Mouse (Mus musculus): ENCODE measurements at regions not wholly inside any gene's neighbourhood (a gene's known extent, or its start where the extent isn't known, plus 50 kb on each side); places are given as distances from the start of the nearest gene placed in this dataset.

GRCm38 (mm10) chr17:43209727-43210126, 60.4 kb upstream of the Adgrf1 start:
- no peak overlapping the region for H3K27ac ChIP-seq

DNA sequence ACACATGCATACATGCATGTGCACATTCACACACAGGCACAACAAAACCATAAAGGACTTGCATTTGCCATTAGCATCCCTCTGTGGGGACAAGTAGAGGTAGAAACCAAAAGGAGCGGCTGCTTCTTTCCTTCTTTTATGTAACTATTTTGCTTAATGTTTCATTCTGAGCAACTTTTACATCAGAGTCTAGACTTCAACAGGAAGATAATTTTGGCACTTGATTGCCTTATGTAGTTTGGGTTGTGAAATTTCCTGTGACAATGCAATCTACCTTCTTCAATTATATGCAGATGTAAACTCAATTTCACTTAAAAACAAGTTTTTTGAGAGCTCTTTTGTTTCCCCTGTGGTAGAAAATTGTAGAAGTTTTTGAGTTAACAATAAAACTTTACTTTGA, 56.1 kb upstream of the Adgrf1 start:
- Histone ChIP-seq H3K27ac (no peak overlapping the region), H3K4me1 (replicated peaks; ENCODE audit: control insufficient read depth in 2 of 2, insufficient read depth in 2 of 2, low read length in 1 of 2) (no peaks in the 10 kb centered on the region), H3K4me3 (ENCODE audit: insufficient read depth in 1 of 2, low read depth in 2 of 2, low read length in 2 of 2) (no peak overlapping the region), H3K9ac (replicated peaks) (no peak overlapping the region), H3K36me3 (replicated peaks; ENCODE audit: control insufficient read depth, insufficient read depth, low read depth) (no peaks in the 10 kb centered on the region), H3K27me3 (ENCODE audit: control insufficient read depth, insufficient read depth, low read length) (no peaks in the 10 kb centered on the region), H3K4me2 (ENCODE audit: low read depth) (no peak overlapping the region), H3K9me3 (ENCODE audit: control insufficient read depth, low read length) (no peaks in the 10 kb centered on the region)
- DNase-seq (ENCODE audit: low read depth in 3 of 3, low spot score in 3 of 3) (no peak), ATAC-seq (ENCODE audit: insufficient read depth) (no peak)
- 78% methylated on average over 1 of the region's 1 CpGs for WGBS (ENCODE audit: insufficient replicate concordance)
- TF ChIP-seq EP300 (IDR thresholded peaks at IDR 0.05; ENCODE audit: low read depth) (no peak), CTCF (IDR thresholded peaks at IDR 0.05; ENCODE audit: low read depth) (no peak)

More at GRCm38 (mm10) chr17:43209727-43210126, 60.4 kb upstream of the Adgrf1 start:
- Histone ChIP-seq H3K36me3 (replicated peaks; ENCODE audit: control insufficient read depth, insufficient read depth, low read depth) (no peaks in the 10 kb centered on the region), H3K4me2 (ENCODE audit: low read depth) (no peak overlapping the region), H3K9me3 (ENCODE audit: control insufficient read depth, low read length) (no peaks in the 10 kb centered on the region), H3K4me3 (ENCODE audit: insufficient read depth in 1 of 2, low read depth in 2 of 2, low read length in 2 of 2) (no peak overlapping the region), H3K27me3 (ENCODE audit: control insufficient read depth, insufficient read depth, low read length) (no peaks in the 10 kb centered on the region), H3K9ac (replicated peaks) (no peak overlapping the region), H3K4me1 (replicated peaks; ENCODE audit: control insufficient read depth in 2 of 2, insufficient read depth in 2 of 2, low read length in 1 of 2) (no peaks in the 10 kb centered on the region)
- DNase-seq (ENCODE audit: low read depth in 3 of 3, low spot score in 3 of 3) (no peak), ATAC-seq (ENCODE audit: insufficient read depth) (no peak)
- 52% methylated on average over 1 of the region's 1 CpGs for WGBS (ENCODE audit: insufficient replicate concordance)
- no peak for TF ChIP-seq CTCF (IDR thresholded peaks at IDR 0.05; ENCODE audit: low read depth)
- no peak for TF ChIP-seq EP300 (IDR thresholded peaks at IDR 0.05; ENCODE audit: low read depth)

DNA sequence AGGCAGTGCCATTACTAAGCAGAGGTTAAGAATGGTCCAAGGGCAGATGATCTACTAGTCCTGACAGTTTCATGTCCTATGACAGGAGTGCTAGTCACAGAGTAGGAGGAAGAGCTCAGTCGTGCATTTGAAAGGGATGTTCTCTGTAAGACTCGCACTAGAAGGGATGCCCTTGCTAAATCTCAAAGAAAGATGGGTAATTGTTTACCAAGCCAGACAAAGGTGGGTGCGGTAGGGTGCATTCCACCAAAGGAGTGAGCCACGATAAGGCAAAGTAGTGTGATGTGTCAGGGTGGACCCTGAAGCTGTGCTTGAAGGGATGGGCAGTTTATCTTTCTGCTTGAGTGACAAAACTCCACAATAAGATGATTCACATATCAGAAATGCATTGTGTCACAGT, 50.5 kb upstream of the Adgrf1 start:
- H3K27ac ChIP-seq = no peak overlapping the region
- H3K36me3 ChIP-seq (replicated peaks; ENCODE audit: control insufficient read depth, insufficient read depth, low read depth) = no peaks in the 10 kb centered on the region
- TF ChIP-seq CTCF (IDR thresholded peaks at IDR 0.05; ENCODE audit: low read depth) (no peak), EP300 (IDR thresholded peaks at IDR 0.05; ENCODE audit: low read depth) (no peak)
- H3K4me2 ChIP-seq (ENCODE audit: low read depth) = no peak overlapping the region
- DNase-seq (ENCODE audit: low read depth in 3 of 3, low spot score in 3 of 3) (no peak), ATAC-seq (ENCODE audit: insufficient read depth) (no peak)
- H3K4me3 ChIP-seq (ENCODE audit: insufficient read depth in 1 of 2, low read depth in 2 of 2, low read length in 2 of 2) = no peak overlapping the region
- H3K27me3 ChIP-seq (ENCODE audit: control insufficient read depth, insufficient read depth, low read length) = no peaks in the 10 kb centered on the region
- H3K4me1 ChIP-seq (replicated peaks; ENCODE audit: control insufficient read depth in 2 of 2, insufficient read depth in 2 of 2, low read length in 1 of 2) = no peaks in the 10 kb centered on the region
- no peaks in the 10 kb centered on the region for H3K9me3 ChIP-seq (ENCODE audit: control insufficient read depth, low read length)
- WGBS (ENCODE audit: insufficient replicate concordance) = 61% methylated on average over 4 of the region's 4 CpGs
- no peak overlapping the region for H3K9ac ChIP-seq (replicated peaks)
